Mouse (Mus musculus): ENCODE data around the gene Fem1a. TPM values are rescaled to one million over a fixed set of nuclear protein-coding genes. Genes with fewer than 3 reads are reported as not detected.
"Not testable (repeated sequence)": the region's sequence is repeated elsewhere in the genome, so short reads cannot be mapped to it uniquely, and the experiment has no call there.

Gene Fem1a
- polyA plus RNA-seq, 1 experiment: 9.5 TPM

- TF ChIP-seq FLI1 (IDR thresholded peaks at IDR 0.05; ENCODE audit: low read length): no peak
- no peak for TF ChIP-seq GATA1 (IDR thresholded peaks at IDR 0.05; ENCODE audit: borderline replicate concordance, low read length)
- H3K27me3 ChIP-seq (replicated peaks): no peaks in the 10 kb centered on the region
Measured at GRCm38 (mm10) chr17:56254695-56255094, 1.9 kb upstream of the Fem1a start.

GRCm38 (mm10) chr17:56255429-56255828 is 1.2 kb upstream of the Fem1a start:
- H3K27me3 ChIP-seq (replicated peaks): no peaks in the 10 kb centered on the region
- peak overlapping the region; percentile 93 for H3K4me3 ChIP-seq (replicated peaks)
- H3K36me3 ChIP-seq (replicated peaks; ENCODE audit: low read length): peaks cover 24% of the 10 kb centered on the region
- TF ChIP-seq GATA1 (IDR thresholded peaks at IDR 0.05; ENCODE audit: borderline replicate concordance, low read length) (no peak), FLI1 (IDR thresholded peaks at IDR 0.05; ENCODE audit: low read length) (no peak)
- no peaks in the 10 kb centered on the region for H3K9me3 ChIP-seq
- peaks cover 60% of the 10 kb centered on the region for H3K4me1 ChIP-seq

More at GRCm38 (mm10) chr17:56254695-56255094, 1.9 kb upstream of the Fem1a start:
- peaks cover 54% of the 10 kb centered on the region for H3K4me1 ChIP-seq
- peaks cover 17% of the 10 kb centered on the region for H3K36me3 ChIP-seq (replicated peaks; ENCODE audit: low read length)
- no peak overlapping the region for H3K4me3 ChIP-seq (replicated peaks)
- H3K9me3 ChIP-seq: no peaks in the 10 kb centered on the region

GRCm38 (mm10) chr17:56255863-56256238 is 759 bp upstream of the Fem1a start:
- TF ChIP-seq FLI1 (IDR thresholded peaks at IDR 0.05; ENCODE audit: low read length) (peak; percentile 72; the same call in 1 of the 2 replicates), GATA1 (IDR thresholded peaks at IDR 0.05; ENCODE audit: borderline replicate concordance, low read length) (no peak)
- Histone ChIP-seq H3K27me3 (replicated peaks) (no peaks in the 10 kb centered on the region), H3K4me1 (peaks cover 60% of the 10 kb centered on the region), H3K9me3 (no peaks in the 10 kb centered on the region), H3K4me3 (replicated peaks) (peak overlapping the region; percentile 93), H3K36me3 (replicated peaks; ENCODE audit: low read length) (peaks cover 28% of the 10 kb centered on the region)

DNA sequence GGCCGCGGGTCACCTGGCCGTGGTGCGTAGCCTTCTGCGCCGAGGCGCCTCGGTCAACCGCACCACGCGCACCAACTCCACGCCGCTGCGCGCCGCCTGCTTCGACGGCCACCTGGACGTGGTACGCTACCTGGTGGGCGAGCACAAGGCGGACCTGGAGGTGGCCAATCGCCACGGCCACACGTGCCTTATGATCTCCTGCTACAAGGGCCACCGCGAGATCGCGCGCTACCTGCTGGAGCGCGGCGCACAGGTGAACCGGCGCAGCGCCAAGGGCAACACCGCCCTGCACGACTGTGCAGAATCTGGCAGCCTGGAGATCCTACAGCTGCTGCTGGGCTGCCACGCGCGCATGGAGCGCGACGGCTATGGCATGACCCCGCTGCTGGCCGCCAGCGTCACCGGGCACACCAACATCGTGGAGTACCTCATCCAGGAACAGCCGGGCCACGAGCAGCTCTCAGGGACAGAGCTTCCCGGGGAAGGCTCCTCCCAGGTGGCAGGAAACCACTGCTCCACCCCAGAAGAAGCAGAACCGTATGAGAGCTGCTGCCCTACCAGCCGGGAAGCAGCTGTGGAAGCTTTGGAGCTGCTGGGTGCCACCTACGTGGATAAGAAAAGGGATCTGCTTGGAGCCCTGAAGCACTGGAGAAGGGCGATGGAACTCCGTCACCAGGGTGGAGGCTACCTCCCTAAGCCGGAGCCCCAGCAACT is 728 bp downstream of the Fem1a start:
- Histone ChIP-seq H3K4me3 (replicated peaks) (peak overlapping the region; percentile 93), H3K36me3 (replicated peaks; ENCODE audit: low read length) (peaks cover 43% of the 10 kb centered on the region), H3K27me3 (replicated peaks) (no peaks in the 10 kb centered on the region), H3K9me3 (no peaks in the 10 kb centered on the region), H3K4me1 (peaks cover 64% of the 10 kb centered on the region)
- TF ChIP-seq FLI1 (IDR thresholded peaks at IDR 0.05; ENCODE audit: low read length) (no peak), GATA1 (IDR thresholded peaks at IDR 0.05; ENCODE audit: borderline replicate concordance, low read length) (no peak)

DNA sequence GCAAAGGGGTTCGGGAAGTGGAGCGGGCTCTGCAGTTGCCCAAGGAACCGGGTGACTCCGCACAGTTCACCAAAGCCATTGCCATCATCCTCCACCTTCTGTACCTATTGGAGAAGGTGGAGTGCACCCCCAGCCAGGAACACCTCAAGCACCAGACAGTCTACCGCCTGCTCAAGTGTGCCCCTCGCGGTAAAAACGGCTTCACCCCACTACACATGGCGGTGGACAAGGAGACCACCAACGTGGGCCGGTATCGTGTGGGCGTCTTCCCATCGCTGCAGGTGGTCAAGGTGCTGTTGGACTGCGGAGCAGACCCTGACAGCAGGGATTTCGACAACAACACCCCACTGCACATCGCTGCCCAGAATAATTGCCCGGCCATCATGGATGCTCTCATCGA is 1.7 kb downstream of the Fem1a start:
- H3K27me3 ChIP-seq (replicated peaks); H3K9me3 ChIP-seq: not testable (repeated sequence)
- Histone ChIP-seq H3K4me3 (replicated peaks) (peak overlapping the region; percentile 79), H3K36me3 (replicated peaks; ENCODE audit: low read length) (peaks cover 52% of the 10 kb centered on the region), H3K4me1 (peaks cover 73% of the 10 kb centered on the region)

- not testable (repeated sequence) for H3K27me3 ChIP-seq (replicated peaks); H3K9me3 ChIP-seq
- H3K4me3 ChIP-seq (replicated peaks): peak overlapping the region; percentile 79
- peaks cover 74% of the 10 kb centered on the region for H3K4me1 ChIP-seq
- H3K36me3 ChIP-seq (replicated peaks; ENCODE audit: low read length): peaks cover 53% of the 10 kb centered on the region
Measured at GRCm38 (mm10) chr17:56258812-56259211, 2.2 kb downstream of the Fem1a start.

DNA sequence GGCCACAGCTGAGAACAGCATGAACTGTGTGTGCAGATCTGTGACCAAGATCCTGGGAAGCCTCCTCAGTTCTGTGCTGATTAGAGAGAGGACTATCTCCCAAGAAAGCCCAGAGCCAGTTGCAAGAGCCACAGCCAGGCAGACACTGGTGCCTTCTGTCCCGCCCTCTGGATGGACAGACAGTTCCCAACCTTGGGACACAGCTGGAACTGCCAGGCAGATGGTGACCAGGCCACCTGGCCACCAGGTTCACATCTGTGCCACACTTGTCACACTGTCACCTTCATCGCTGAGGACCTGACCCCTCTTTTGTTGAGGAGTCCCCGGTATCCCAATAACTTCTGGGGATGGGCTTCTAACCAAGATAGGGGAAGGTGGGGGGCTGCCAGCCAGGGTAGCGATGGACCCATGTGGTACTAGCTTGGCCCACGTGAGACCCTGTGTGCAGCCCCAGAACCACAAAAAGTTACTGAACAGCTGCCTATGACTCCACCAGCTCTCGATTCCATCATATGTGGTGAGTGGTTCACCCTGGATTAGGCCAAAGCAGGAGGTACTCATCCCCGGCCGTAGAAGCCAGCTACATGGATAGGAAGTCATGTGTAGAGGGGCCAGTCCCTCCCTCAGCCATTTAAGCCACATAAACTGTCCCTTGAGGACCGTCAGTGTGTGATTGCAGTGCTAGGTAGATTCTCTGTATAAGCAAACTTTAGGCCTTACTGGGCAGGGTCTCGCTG is 2.9 kb downstream of the Fem1a start:
- Histone ChIP-seq H3K9me3 (no peaks in the 10 kb centered on the region), H3K27me3 (replicated peaks) (no peaks in the 10 kb centered on the region), H3K36me3 (replicated peaks; ENCODE audit: low read length) (peaks cover 53% of the 10 kb centered on the region), H3K4me1 (peaks cover 80% of the 10 kb centered on the region), H3K4me3 (replicated peaks) (peak overlapping the region; percentile 74)
- no peak for TF ChIP-seq FLI1 (IDR thresholded peaks at IDR 0.05; ENCODE audit: low read length)
- no peak for TF ChIP-seq GATA1 (IDR thresholded peaks at IDR 0.05; ENCODE audit: borderline replicate concordance, low read length)

DNA sequence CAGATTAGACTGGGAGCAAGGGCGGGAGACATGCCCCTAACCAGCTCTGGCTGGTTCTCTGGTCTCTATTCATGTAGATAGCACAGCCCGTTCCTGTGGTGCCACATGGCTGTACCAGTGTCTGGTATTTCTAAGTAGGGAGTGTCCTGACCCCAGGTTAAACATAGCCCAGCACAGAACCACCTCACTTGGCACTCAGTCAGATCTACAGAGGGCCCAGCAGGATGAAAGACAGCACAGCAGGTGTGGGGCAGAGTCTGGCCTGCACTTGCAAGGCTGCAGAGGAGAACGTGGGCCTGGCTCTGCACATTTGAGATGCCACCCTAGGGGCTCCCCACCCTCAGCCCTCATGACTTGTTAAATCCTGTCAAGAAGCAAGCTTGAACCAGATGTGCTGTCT is 4.6 kb downstream of the Fem1a start:
- H3K27me3 ChIP-seq (replicated peaks): no peaks in the 10 kb centered on the region
- H3K36me3 ChIP-seq (replicated peaks; ENCODE audit: low read length): peaks cover 61% of the 10 kb centered on the region
- peak overlapping the region; percentile 15 for H3K4me3 ChIP-seq (replicated peaks)
- no peak for TF ChIP-seq GATA1 (IDR thresholded peaks at IDR 0.05; ENCODE audit: borderline replicate concordance, low read length)
- no peak for TF ChIP-seq FLI1 (IDR thresholded peaks at IDR 0.05; ENCODE audit: low read length)
- no peaks in the 10 kb centered on the region for H3K9me3 ChIP-seq
- H3K4me1 ChIP-seq: peaks cover 84% of the 10 kb centered on the region

DNA sequence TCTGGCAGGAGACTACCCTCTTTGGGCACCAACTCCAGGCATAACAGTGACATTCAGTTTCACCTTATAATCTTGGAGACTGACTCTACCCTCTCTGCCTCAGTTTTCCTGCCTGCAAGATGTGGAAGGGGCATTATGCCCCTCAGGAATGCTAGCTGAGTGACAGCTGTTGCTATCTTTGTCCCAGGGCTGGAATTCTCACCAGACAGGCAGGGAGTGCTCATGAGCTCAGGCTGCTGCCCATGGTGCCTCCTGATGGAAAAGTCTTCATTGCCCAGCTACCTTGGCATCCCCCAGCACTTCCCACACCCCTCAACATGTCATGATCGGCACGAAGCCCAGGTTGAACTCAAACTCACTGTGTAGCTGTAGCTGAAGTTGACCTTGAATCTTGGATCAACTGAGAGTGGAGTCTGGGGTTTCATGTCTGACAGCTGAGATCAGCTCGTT is 6.1 kb downstream of the Fem1a start:
- Histone ChIP-seq H3K4me1 (peaks cover 86% of the 10 kb centered on the region), H3K36me3 (replicated peaks; ENCODE audit: low read length) (peaks cover 61% of the 10 kb centered on the region), H3K27me3 (replicated peaks) (no peaks in the 10 kb centered on the region), H3K4me3 (replicated peaks) (no peak overlapping the region), H3K9me3 (no peaks in the 10 kb centered on the region)
- TF ChIP-seq GATA1 (IDR thresholded peaks at IDR 0.05; ENCODE audit: borderline replicate concordance, low read length): no peak
- TF ChIP-seq FLI1 (IDR thresholded peaks at IDR 0.05; ENCODE audit: low read length): no peak

- Histone ChIP-seq H3K36me3 (replicated peaks; ENCODE audit: low read length) (peaks cover 51% of the 10 kb centered on the region), H3K4me1 (peaks cover 81% of the 10 kb centered on the region), H3K4me3 (replicated peaks) (peak overlapping the region; percentile 15)
Measured at GRCm38 (mm10) chr17:56264020-56264419, 7.4 kb downstream of the Fem1a start.

More at GRCm38 (mm10) chr17:56264020-56264419, 7.4 kb downstream of the Fem1a start:
- TF ChIP-seq GATA1 (IDR thresholded peaks at IDR 0.05; ENCODE audit: borderline replicate concordance, low read length): no peak
- no peak for TF ChIP-seq FLI1 (IDR thresholded peaks at IDR 0.05; ENCODE audit: low read length)
- Histone ChIP-seq H3K9me3 (no peaks in the 10 kb centered on the region), H3K27me3 (replicated peaks) (no peaks in the 10 kb centered on the region)
